Mouse (Mus musculus) kidney, adult 9 months (tissue): ENCODE data around the gene Gcnt1.
A peak's percentile ranks its signal among the peaks of the same experiment; 100 is the strongest.

Experiments
- DNase-seq: peaks from one replicate; pipeline ENCODE4 v3.0.0; 2022

The Gcnt1 gene

GRCm38 (mm10) chr19:17372701-17373100 lies at the start of gene Gcnt1:
Gene Gcnt1 (minus strand): TSS chr19:17372844.
- DNase-seq = peak; percentile 89

GRCm38 (mm10) chr19:17417855-17418254 lies 45.2 kb upstream of the Gcnt1 start:
- DNase-seq = no peak

- DNase-seq = no peak
These were observed 40.3 kb upstream of the Gcnt1 start for GRCm38 (mm10) chr19:17412915-17413459.

- no peak for DNase-seq
These were observed 37.9 kb upstream of the Gcnt1 start for GRCm38 (mm10) chr19:17410465-17411065.

- no peak for DNase-seq
These were observed 36.7 kb upstream of the Gcnt1 start for GRCm38 (mm10) chr19:17409351-17409750.

- no peak for DNase-seq
These were observed 35.9 kb upstream of the Gcnt1 start for GRCm38 (mm10) chr19:17408591-17408990.

- DNase-seq = no peak
These were observed 34.2 kb upstream of the Gcnt1 start for GRCm38 (mm10) chr19:17406823-17407222.

GRCm38 (mm10) chr19:17403175-17403574 lies 30.5 kb upstream of the Gcnt1 start:
- DNase-seq = no peak

GRCm38 (mm10) chr19:17400571-17400970 lies 27.9 kb upstream of the Gcnt1 start:
- DNase-seq = no peak

- DNase-seq = no peak
These were observed 27.3 kb upstream of the Gcnt1 start for GRCm38 (mm10) chr19:17399965-17400364.

GRCm38 (mm10) chr19:17397922-17398321 lies 25.3 kb upstream of the Gcnt1 start:
- no peak for DNase-seq

GRCm38 (mm10) chr19:17396802-17397201 lies 24.2 kb upstream of the Gcnt1 start:
- DNase-seq = no peak

GRCm38 (mm10) chr19:17393841-17394591 lies 21.4 kb upstream of the Gcnt1 start, which contains the start of gene Rfk:
Gene Rfk (plus strand): TSS chr19:17394043.
- DNase-seq = peak; percentile 91

- DNase-seq = no peak
These were observed 20.2 kb upstream of the Gcnt1 start for GRCm38 (mm10) chr19:17392866-17393265.

- DNase-seq = peak; percentile 57
These were observed 15.8 kb upstream of the Gcnt1 start for GRCm38 (mm10) chr19:17388404-17388803.

GRCm38 (mm10) chr19:17386424-17386823 lies 13.8 kb upstream of the Gcnt1 start:
- DNase-seq = peak; percentile 22

- peak; percentile 79 for DNase-seq
These were observed 12.8 kb upstream of the Gcnt1 start for GRCm38 (mm10) chr19:17385426-17385825.

- no peak for DNase-seq
These were observed 12.4 kb upstream of the Gcnt1 start for GRCm38 (mm10) chr19:17385022-17385421.

- no peak for DNase-seq
These were observed 10.3 kb upstream of the Gcnt1 start for GRCm38 (mm10) chr19:17382807-17383397.

GRCm38 (mm10) chr19:17380549-17380948 lies 7.9 kb upstream of the Gcnt1 start:
- no peak for DNase-seq

- DNase-seq = peak; percentile 46
These were observed 6.2 kb upstream of the Gcnt1 start for GRCm38 (mm10) chr19:17378845-17379244.

- DNase-seq = peak; percentile 76
These were observed 3.1 kb downstream of the Gcnt1 start for GRCm38 (mm10) chr19:17369581-17369980.

GRCm38 (mm10) chr19:17368557-17368956 lies 4.1 kb downstream of the Gcnt1 start:
- no peak for DNase-seq
